Mouse (Mus musculus) megakaryocyte, embryonic 14.5 days (primary cell): ENCODE results near the gene Rps11. TPM values are rescaled to one million over a fixed set of nuclear protein-coding genes. Genes with fewer than 3 reads are reported as not detected.
A peak's percentile ranks its signal among the peaks of the same experiment; 100 is the strongest.
"Not testable (repeated sequence)": the region's sequence is repeated elsewhere in the genome, so short reads cannot be mapped to it uniquely, and the experiment has no call there.

Source experiments
- H3K27me3 ChIP-seq: replicated peaks from 2 replicates; pipeline ENCODE3; 2012; ENCODE audit warnings: inconsistent platforms
- H3K36me3 ChIP-seq: replicated peaks from 2 replicates; pipeline ENCODE3; 2012; ENCODE audit warnings: low read length, inconsistent platforms, mixed read lengths
- H3K4me1 ChIP-seq: 2 replicates; pipeline ENCODE4 v1.6.1; 2012; ENCODE audit warnings: inconsistent platforms
- H3K4me3 ChIP-seq: replicated peaks from 2 replicates; pipeline ENCODE3; 2012; ENCODE audit warnings: moderate library complexity, mild to moderate bottlenecking, inconsistent platforms
- H3K9me3 ChIP-seq: 2 replicates; pipeline ENCODE4 v1.6.1; 2012; ENCODE audit warnings: inconsistent platforms
- FLI1 ChIP-seq: IDR thresholded peaks from 2 replicates; pipeline ENCODE4 v1.6.1; 2012; ENCODE audit warnings: low read length, inconsistent platforms, mixed read lengths
- GATA1 ChIP-seq: IDR thresholded peaks from 3 replicates; pipeline ENCODE4 v1.6.1; 2012; ENCODE audit warnings: mixed read lengths, low read length, inconsistent platforms, borderline replicate concordance
- polyA plus RNA-seq: library from polyadenylated mRNA; stranded (reverse); fragments of >175 nt; gene quantifications from 2 replicates; pipeline ENCODE4 v1.2.3, GENCODE M21; 2012; ENCODE audit warnings: low replicate concordance; ENCODE audit not compliant: insufficient read depth

Rps11 gene
- polyA plus RNA-seq, 1 experiment: 217 TPM

DNA sequence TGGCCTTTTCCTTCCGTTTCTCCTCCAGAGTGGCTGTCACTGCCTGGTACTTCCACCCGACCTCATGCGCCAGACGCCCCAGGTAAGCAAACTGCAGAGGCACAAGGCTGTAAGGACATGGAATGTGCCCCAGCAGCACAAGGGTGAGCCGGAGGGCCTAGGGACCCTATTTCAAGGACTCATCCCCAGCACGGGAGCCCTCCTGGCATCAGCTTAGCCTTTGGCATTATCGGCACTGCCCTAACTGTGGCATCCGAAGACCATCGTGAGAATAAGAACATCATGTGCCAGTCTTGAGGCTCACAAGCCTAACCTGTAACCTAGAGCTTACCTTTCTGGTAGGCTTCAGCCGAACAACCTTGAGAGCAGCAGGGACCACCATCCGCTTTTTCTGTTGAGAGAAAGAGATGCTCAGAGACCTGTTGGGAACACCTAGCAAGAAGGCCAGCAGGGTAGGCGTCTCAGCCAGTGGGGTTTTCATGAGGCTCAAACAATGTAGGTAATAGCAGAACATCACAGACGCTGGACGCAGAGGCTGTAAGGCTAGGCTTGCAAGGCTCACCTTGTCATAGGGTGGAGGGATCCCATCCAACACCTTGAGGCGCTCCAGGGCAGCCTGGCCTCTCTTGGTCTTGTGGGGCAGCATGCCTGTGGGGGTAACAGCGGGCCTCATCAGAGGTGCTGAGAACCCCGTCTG lies 2.1 kb upstream of the Rps11 start:
- TF ChIP-seq GATA1 (no peak), FLI1 (no peak)
- Histone ChIP-seq H3K36me3 (peaks cover 61% of the 10 kb centered on the region), H3K27me3 (no peaks in the 10 kb centered on the region), H3K4me3 (peak overlapping the region; percentile 98), H3K9me3 (no peaks in the 10 kb centered on the region), H3K4me1 (peaks cover 76% of the 10 kb centered on the region)

DNA sequence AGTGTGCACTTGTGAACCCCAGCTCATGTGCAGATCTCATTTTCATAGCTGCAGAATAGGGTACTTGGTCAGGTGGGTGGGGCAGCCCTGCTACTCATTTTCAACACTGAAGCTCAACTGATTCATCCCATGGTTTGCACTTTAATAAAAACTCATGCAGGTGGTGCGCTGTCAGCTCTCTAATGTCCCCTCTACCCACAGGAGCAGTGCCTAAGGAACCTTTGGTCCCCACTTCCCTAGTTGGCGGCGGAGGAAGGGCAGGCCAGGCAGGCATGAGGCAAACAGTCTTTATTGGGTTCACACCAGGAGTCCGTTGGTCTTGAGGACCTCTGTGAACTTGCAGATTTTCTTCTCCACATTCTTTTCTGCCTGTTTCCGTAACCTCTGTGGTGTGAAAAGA lies 1.4 kb upstream of the Rps11 start:
- not testable (repeated sequence) for H3K9me3 ChIP-seq, H3K4me3 ChIP-seq, H3K27me3 ChIP-seq
- Histone ChIP-seq H3K4me1 (peaks cover 77% of the 10 kb centered on the region), H3K36me3 (peaks cover 62% of the 10 kb centered on the region)

DNA sequence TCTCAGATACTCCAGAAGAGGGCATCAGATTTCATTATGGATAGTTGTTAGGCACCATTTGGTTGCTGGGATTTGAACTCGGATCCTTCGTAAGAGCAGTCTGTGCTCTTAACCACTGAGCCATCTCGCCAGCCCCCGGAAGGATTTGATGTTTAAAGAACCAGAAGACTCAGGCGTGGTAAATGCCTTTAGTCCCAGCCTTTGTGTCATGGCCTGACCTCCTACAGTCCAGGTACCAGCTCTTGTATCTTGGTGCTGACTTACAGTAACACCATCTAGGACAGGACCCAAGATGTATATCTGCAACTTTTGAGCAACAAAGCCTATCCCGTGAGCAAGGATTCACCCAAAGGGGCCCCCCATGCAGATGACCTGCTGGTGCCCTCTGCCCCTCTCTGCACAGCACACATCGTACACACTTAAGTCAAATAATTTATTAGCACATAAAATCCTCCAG lies 933 bp upstream of the Rps11 start:
- no peaks in the 10 kb centered on the region for H3K27me3 ChIP-seq
- H3K4me3 ChIP-seq: no peak overlapping the region
- H3K9me3 ChIP-seq: no peaks in the 10 kb centered on the region
- peaks cover 64% of the 10 kb centered on the region for H3K36me3 ChIP-seq
- H3K4me1 ChIP-seq: peaks cover 79% of the 10 kb centered on the region
- TF ChIP-seq GATA1 (no peak), FLI1 (no peak)

DNA sequence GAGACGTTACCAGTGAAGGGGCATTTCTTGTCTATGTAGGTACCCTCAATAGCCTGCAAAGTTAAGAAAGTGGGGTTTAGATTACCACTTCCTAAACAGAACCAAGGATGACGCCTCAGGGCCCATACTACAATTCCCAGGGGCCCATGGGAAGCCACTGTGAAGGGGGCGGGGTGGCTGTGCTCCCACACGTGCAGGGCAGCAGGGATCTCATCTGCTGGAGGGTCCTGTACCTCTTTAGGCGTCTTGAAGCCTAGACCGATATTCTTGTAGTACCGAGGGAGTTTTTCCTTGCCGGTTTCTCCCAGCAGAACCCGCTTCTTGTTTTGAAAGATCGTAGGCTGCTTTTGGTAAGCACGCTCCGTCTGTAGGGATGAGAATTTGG lies 1.1 kb downstream of the Rps11 start:
- H3K9me3 ChIP-seq: no peaks in the 10 kb centered on the region
- no peaks in the 10 kb centered on the region for H3K27me3 ChIP-seq
- H3K36me3 ChIP-seq: peaks cover 77% of the 10 kb centered on the region
- peak overlapping the region; percentile 99 for H3K4me3 ChIP-seq
- H3K4me1 ChIP-seq: peaks cover 78% of the 10 kb centered on the region
- TF ChIP-seq FLI1 (no peak), GATA1 (no peak)

DNA sequence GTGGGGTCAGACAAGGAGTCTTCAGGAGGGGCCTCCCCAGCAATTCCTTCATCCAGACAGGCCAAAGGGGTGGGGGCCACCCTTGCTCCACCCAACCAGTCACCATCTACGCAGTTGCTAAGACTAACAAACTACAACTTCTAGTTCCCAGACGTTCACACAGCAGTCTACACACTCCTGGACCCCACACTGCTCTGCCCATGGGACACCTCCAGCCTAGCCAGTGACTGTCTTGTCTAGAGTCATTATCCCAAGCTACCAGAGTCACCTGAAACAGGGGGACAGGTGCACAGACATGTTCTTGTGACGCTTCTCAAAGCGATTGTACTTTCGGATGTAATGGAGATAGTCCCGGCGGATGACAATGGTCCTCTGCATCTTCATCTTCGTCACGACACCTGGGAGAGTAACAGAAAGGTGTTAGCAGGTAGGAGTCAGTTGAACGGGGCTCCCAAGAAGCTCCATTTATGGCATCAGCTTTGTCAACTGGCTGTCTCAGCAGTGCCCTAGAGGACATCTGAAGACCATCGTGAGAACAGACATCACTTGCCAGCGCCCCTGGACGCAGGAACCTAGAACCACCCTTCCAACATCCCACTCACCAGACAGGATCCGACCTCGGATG lies 1.6 kb downstream of the Rps11 start:
- Histone ChIP-seq H3K9me3 (no peaks in the 10 kb centered on the region), H3K27me3 (no peaks in the 10 kb centered on the region), H3K4me3 (peak overlapping the region; percentile 99), H3K4me1 (peaks cover 81% of the 10 kb centered on the region), H3K36me3 (peaks cover 82% of the 10 kb centered on the region)
- TF ChIP-seq FLI1 (no peak), GATA1 (no peak)

DNA sequence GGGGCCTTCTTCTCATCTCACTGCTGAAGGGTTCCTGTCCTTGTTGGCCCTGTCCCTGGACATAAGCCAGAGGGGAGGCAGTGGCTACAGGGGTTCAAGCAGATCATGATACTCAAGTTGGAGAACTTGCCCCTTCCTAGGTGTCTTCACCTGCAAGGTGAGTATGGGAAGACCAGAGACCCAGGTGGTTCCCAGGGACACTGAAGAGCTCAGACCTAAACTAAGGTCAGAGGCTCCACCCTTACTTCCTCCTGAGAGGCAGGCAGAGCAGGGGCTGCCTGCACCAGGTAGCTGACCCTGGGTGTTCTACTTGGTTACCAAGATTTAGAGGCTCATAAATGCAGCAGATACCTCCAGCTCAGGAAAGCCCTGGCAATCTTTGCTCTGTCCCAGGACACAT lies 2.3 kb downstream of the Rps11 start:
- peaks cover 77% of the 10 kb centered on the region for H3K36me3 ChIP-seq
- H3K9me3 ChIP-seq: no peaks in the 10 kb centered on the region
- TF ChIP-seq GATA1 (no peak), FLI1 (no peak)
- no peaks in the 10 kb centered on the region for H3K27me3 ChIP-seq
- peaks cover 77% of the 10 kb centered on the region for H3K4me1 ChIP-seq
- peak overlapping the region; percentile 73 for H3K4me3 ChIP-seq

DNA sequence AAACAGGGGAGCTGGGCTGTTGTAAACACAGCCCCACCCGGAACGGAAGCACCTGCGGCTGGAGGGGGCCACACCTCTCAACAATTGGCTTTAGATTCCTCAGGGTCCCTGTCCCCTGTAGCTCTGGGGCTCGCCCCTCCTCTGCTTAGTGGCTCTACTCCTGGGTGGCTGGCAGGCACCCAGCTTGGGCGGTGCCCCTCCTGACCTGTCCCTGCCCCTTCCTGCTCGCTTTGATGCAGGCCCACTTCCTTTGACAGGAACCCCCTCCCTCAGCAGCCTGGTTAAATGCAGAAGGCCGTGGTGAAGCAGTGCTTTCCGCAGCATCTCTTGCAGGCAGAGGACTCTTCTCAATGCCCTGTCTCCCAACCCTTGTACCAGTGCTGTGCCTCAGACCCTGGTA lies 2.8 kb downstream of the Rps11 start:
- H3K36me3 ChIP-seq: peaks cover 72% of the 10 kb centered on the region
- peaks cover 71% of the 10 kb centered on the region for H3K4me1 ChIP-seq
- H3K9me3 ChIP-seq: no peaks in the 10 kb centered on the region
- no peak for TF ChIP-seq FLI1
- TF ChIP-seq GATA1: no peak
- no peaks in the 10 kb centered on the region for H3K27me3 ChIP-seq
- H3K4me3 ChIP-seq: peak overlapping the region; percentile 73

DNA sequence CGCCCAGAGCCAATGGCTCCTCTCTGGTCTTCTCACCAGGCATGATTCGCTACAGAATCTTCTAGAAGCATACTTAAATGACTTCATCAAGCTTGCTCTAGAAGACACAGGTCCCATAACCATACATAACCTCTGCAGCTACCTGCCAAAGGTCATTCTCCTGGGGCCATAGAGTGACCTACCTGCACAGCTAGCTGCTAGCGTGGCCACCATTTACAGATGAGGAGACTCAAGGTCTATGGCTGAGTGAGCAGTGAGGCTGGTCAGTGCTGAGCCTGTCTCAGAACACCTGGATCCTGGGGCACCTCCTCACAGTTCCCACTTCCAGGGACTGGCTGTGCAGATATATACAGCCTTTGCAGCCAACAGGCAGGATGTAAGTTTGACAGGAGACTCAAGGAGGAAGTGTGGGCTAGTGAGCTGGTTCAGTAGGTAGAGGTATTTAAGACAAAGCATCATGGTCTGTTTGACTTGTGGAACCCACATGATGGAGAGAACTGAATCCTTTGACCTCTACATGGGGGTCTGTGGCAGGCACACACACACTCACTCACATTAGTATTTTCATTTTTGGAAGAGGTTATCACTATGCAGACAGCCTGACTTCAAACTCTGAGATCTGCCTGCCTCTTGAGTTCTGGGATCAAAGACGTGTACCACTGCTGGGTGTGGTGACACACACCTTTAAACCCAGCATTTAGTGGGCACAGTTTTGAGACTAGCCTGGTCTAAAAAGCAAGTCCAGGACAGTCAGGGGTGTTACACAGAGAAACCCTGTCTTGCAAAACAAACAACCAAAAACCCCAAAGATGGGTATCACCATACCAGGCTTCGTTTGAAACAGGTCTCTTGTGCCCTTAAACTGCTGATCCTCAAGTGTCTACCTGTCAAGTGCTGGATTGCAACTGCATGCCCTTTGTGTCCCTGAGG lies 4.2 kb downstream of the Rps11 start:
- H3K36me3 ChIP-seq: peaks cover 58% of the 10 kb centered on the region
- TF ChIP-seq FLI1 (no peak), GATA1 (no peak)
- H3K27me3 ChIP-seq: no peaks in the 10 kb centered on the region
- H3K9me3 ChIP-seq: no peaks in the 10 kb centered on the region
- no peak overlapping the region for H3K4me3 ChIP-seq
- peaks cover 64% of the 10 kb centered on the region for H3K4me1 ChIP-seq

DNA sequence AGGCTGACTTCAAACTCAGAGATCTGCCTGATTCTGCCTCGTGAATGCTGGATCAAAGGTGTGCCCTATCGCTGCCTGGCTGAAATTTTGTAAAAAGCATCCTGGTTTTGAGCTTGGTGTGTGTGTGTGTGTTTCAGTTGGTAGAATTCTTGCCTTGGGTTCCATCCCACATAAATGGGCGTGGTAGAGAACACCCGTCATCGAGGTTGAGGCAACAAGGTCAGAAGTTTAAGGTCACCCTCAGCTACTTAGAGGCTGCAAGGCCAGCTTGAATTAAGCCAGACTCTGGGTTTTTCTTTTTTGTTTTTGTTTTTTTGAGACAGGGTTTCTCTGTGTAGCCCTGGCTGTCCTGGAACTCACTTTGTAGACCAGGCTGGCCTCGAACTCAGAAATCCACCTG lies 5.9 kb downstream of the Rps11 start:
- peaks cover 53% of the 10 kb centered on the region for H3K36me3 ChIP-seq

DNA sequence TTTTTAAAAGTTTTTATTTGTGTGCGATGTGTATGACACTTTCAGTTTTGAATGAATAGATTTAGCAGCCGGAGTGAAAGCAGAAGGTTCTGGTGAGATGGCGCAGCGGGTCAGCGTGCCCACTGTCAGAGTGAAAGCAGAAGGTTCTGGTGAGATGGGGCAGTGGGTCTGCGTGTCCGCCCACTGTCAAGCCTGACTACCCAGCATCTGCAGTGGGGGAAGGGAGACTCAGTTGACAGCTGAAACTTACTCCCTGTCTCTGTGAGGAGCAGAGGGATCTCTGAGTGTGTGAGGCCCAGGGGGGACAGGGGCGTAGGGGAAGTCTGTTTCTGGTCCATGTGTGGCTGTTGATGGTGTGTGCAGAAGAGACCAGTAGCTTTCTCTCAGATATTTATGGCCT lies 6.7 kb downstream of the Rps11 start:
- H3K36me3 ChIP-seq: peaks cover 47% of the 10 kb centered on the region
- peaks cover 60% of the 10 kb centered on the region for H3K4me1 ChIP-seq
- H3K9me3 ChIP-seq: no peaks in the 10 kb centered on the region
- TF ChIP-seq GATA1: no peak
- TF ChIP-seq FLI1: no peak
- H3K4me3 ChIP-seq: no peak overlapping the region
- peaks cover 5% of the 10 kb centered on the region for H3K27me3 ChIP-seq

More for the DNA sequence above, 5.9 kb downstream of the Rps11 start:
- Histone ChIP-seq H3K4me3 (no peak overlapping the region), H3K9me3 (no peaks in the 10 kb centered on the region), H3K4me1 (peaks cover 63% of the 10 kb centered on the region), H3K27me3 (peaks cover 2% of the 10 kb centered on the region)
- TF ChIP-seq FLI1 (no peak), GATA1 (no peak)
